Mouse (Mus musculus): ENCODE data around the gene Tarbp2.

GRCm38 (mm10) chr15:102516293-102516692 is 1.7 kb upstream of the Tarbp2 start:
- no peak for TF ChIP-seq POLR2A (IDR thresholded peaks at IDR 0.05; ENCODE audit: borderline replicate concordance, insufficient read depth, low read length)
- 0 out of 2 replicates have a peak, but pooled peaks have one; percentile 1 for TF ChIP-seq CTCF (IDR thresholded peaks at IDR 0.05; ENCODE audit: borderline replicate concordance, insufficient read depth, low read depth, low read length)
